Mouse (Mus musculus): ENCODE data around the gene Ezh1. TPM values are rescaled to one million over a fixed set of nuclear protein-coding genes. Genes with fewer than 3 reads are reported as not detected.

Ezh1 gene
- total and polyA plus RNA-seq, 3 experiments, result 4.2 to 55.9 (median 25.4) TPM

- peaks cover 9% of the 10 kb centered on the region for H3K36me3 ChIP-seq (replicated peaks)
- peak within 1 kb of the TSS; percentile 77 for H3K4me3 ChIP-seq (ENCODE audit: low read depth, low read length)
- ATAC-seq (ENCODE audit: extremely low read depth, insufficient number of reproducible peaks, low FRiP score, poor library complexity, severe bottlenecking) (peak; percentile 100), DNase-seq (ENCODE audit: low spot score) (peak; percentile 100)
- H3K27me3 ChIP-seq (ENCODE audit: insufficient read depth, low read length), result peaks cover 76% of the 10 kb centered on the region
- H3K9me3 ChIP-seq (replicated peaks), result 0 out of 2 replicates have a peak, but pooled peaks cover 2% of the 10 kb centered on the region
- peaks cover 47% of the 10 kb centered on the region for H3K4me1 ChIP-seq (ENCODE audit: insufficient read depth, low read depth, low read length)
- TF ChIP-seq GATA1 (IDR thresholded peaks at IDR 0.05; ENCODE audit: borderline replicate concordance, low read length), result no peak
- TF ChIP-seq TAL1 (conservative IDR thresholded peaks at IDR 0.05; ENCODE audit: low read depth, low read length), result no peak
- TF ChIP-seq POLR2AphosphoS5 (IDR thresholded peaks at IDR 0.05; ENCODE audit: insufficient replicate concordance, low read depth, low read length), result no peak
- no peak for TF ChIP-seq CTCF (IDR thresholded peaks at IDR 0.05; ENCODE audit: low read depth, low read length)
- TF ChIP-seq GATA2 (IDR thresholded peaks at IDR 0.05; ENCODE audit: borderline replicate concordance, low read depth, low read length), result no peak
Observed at GRCm38 (mm10) chr11:101170811-101171610, 55.3 kb downstream of the Ezh1 start, which contains the start of gene Plekhh3. TSS of gene Plekhh3 (minus strand) at chr11:101171351.

GRCm38 (mm10) chr11:101170354-101170810, 55.9 kb downstream of the Ezh1 start, which contains the start of gene Cntnap1:
TSS of gene Cntnap1 (plus strand) at chr11:101170523.
- peak within 1 kb of the TSS; percentile 77 for H3K4me3 ChIP-seq (ENCODE audit: low read depth, low read length)
- 0 out of 2 replicates have a peak, but pooled peaks cover 2% of the 10 kb centered on the region for H3K9me3 ChIP-seq (replicated peaks)
- peaks cover 45% of the 10 kb centered on the region for H3K4me1 ChIP-seq (ENCODE audit: insufficient read depth, low read depth, low read length)
- DNase-seq (ENCODE audit: low spot score) (no peak), ATAC-seq (ENCODE audit: extremely low read depth, insufficient number of reproducible peaks, low FRiP score, poor library complexity, severe bottlenecking) (no peak)
- TF ChIP-seq GATA2 (IDR thresholded peaks at IDR 0.05; ENCODE audit: borderline replicate concordance, low read depth, low read length), result no peak
- no peak for TF ChIP-seq POLR2AphosphoS5 (IDR thresholded peaks at IDR 0.05; ENCODE audit: insufficient replicate concordance, low read depth, low read length)
- TF ChIP-seq GATA1 (IDR thresholded peaks at IDR 0.05; ENCODE audit: borderline replicate concordance, low read length), result no peak
- TF ChIP-seq TAL1 (conservative IDR thresholded peaks at IDR 0.05; ENCODE audit: low read depth, low read length), result no peak
- TF ChIP-seq CTCF (IDR thresholded peaks at IDR 0.05; ENCODE audit: low read depth, low read length), result no peak
- peaks cover 73% of the 10 kb centered on the region for H3K27me3 ChIP-seq (ENCODE audit: insufficient read depth, low read length)
- H3K36me3 ChIP-seq (replicated peaks), result peaks cover 9% of the 10 kb centered on the region

- Histone ChIP-seq H3K9me3 (replicated peaks) (0 out of 2 replicates have a peak, but pooled peaks cover 2% of the 10 kb centered on the region), H3K36me3 (replicated peaks) (peaks cover 9% of the 10 kb centered on the region), H3K4me3 (ENCODE audit: low read depth, low read length) (no peak overlapping the region), H3K27me3 (ENCODE audit: insufficient read depth, low read length) (peaks cover 72% of the 10 kb centered on the region), H3K4me1 (ENCODE audit: insufficient read depth, low read depth, low read length) (peaks cover 42% of the 10 kb centered on the region)
- no peak for TF ChIP-seq TAL1 (conservative IDR thresholded peaks at IDR 0.05; ENCODE audit: low read depth, low read length)
- TF ChIP-seq POLR2AphosphoS5 (IDR thresholded peaks at IDR 0.05; ENCODE audit: insufficient replicate concordance, low read depth, low read length), result no peak
- TF ChIP-seq GATA1 (IDR thresholded peaks at IDR 0.05; ENCODE audit: borderline replicate concordance, low read length), result no peak
- no peak for TF ChIP-seq GATA2 (IDR thresholded peaks at IDR 0.05; ENCODE audit: borderline replicate concordance, low read depth, low read length)
- no peak for TF ChIP-seq CTCF (IDR thresholded peaks at IDR 0.05; ENCODE audit: low read depth, low read length)
- ATAC-seq (ENCODE audit: extremely low read depth, insufficient number of reproducible peaks, low FRiP score, poor library complexity, severe bottlenecking), result no peak
- DNase-seq (ENCODE audit: low spot score), result no peak
Observed at GRCm38 (mm10) chr11:101169301-101170107, 56.8 kb downstream of the Ezh1 start.

- Histone ChIP-seq H3K36me3 (replicated peaks) (peaks cover 15% of the 10 kb centered on the region), H3K4me3 (ENCODE audit: low read depth, low read length) (no peak overlapping the region), H3K27me3 (ENCODE audit: insufficient read depth, low read length) (peaks cover 66% of the 10 kb centered on the region), H3K9me3 (replicated peaks) (no peaks in the 10 kb centered on the region), H3K4me1 (ENCODE audit: insufficient read depth, low read depth, low read length) (peaks cover 32% of the 10 kb centered on the region)
- ATAC-seq (ENCODE audit: extremely low read depth, insufficient number of reproducible peaks, low FRiP score, poor library complexity, severe bottlenecking) (no peak), DNase-seq (ENCODE audit: low spot score) (no peak)
- TF ChIP-seq GATA1 (IDR thresholded peaks at IDR 0.05; ENCODE audit: borderline replicate concordance, low read length), result no peak
- TF ChIP-seq CTCF (IDR thresholded peaks at IDR 0.05; ENCODE audit: low read depth, low read length), result no peak
- no peak for TF ChIP-seq TAL1 (conservative IDR thresholded peaks at IDR 0.05; ENCODE audit: low read depth, low read length)
- no peak for TF ChIP-seq GATA2 (IDR thresholded peaks at IDR 0.05; ENCODE audit: borderline replicate concordance, low read depth, low read length)
- TF ChIP-seq POLR2AphosphoS5 (IDR thresholded peaks at IDR 0.05; ENCODE audit: insufficient replicate concordance, low read depth, low read length), result no peak
Observed at GRCm38 (mm10) chr11:101168301-101168980, 57.8 kb downstream of the Ezh1 start.

- Histone ChIP-seq H3K27me3 (ENCODE audit: insufficient read depth, low read length) (peaks cover 62% of the 10 kb centered on the region), H3K36me3 (replicated peaks) (peaks cover 15% of the 10 kb centered on the region), H3K9me3 (replicated peaks) (no peaks in the 10 kb centered on the region), H3K4me3 (ENCODE audit: low read depth, low read length) (no peak overlapping the region), H3K4me1 (ENCODE audit: insufficient read depth, low read depth, low read length) (peaks cover 27% of the 10 kb centered on the region)
- no peak for ATAC-seq (ENCODE audit: extremely low read depth, insufficient number of reproducible peaks, low FRiP score, poor library complexity, severe bottlenecking)
- DNase-seq (ENCODE audit: low spot score), result no peak
- TF ChIP-seq GATA1 (IDR thresholded peaks at IDR 0.05; ENCODE audit: borderline replicate concordance, low read length), result no peak
- no peak for TF ChIP-seq POLR2AphosphoS5 (IDR thresholded peaks at IDR 0.05; ENCODE audit: insufficient replicate concordance, low read depth, low read length)
- no peak for TF ChIP-seq TAL1 (conservative IDR thresholded peaks at IDR 0.05; ENCODE audit: low read depth, low read length)
- no peak for TF ChIP-seq CTCF (IDR thresholded peaks at IDR 0.05; ENCODE audit: low read depth, low read length)
- TF ChIP-seq GATA2 (IDR thresholded peaks at IDR 0.05; ENCODE audit: borderline replicate concordance, low read depth, low read length), result no peak
Observed at GRCm38 (mm10) chr11:101167963-101168300, 58.3 kb downstream of the Ezh1 start.

Measured in G1E (cell line).